Mouse (Mus musculus) myocyte (in vitro differentiated cells): ENCODE measurements around the gene Cacna1d.

Experiments
- MAX ChIP-seq: IDR thresholded peaks from one replicate; pipeline ENCODE4 v1.6.1; 2011; ENCODE audit warnings: low read depth, mild to moderate bottlenecking, control low read depth
- SRF ChIP-seq: IDR thresholded peaks from one replicate; pipeline ENCODE4 v1.6.1; 2011; ENCODE audit warnings: low read depth; ENCODE audit not compliant: control insufficient read depth, insufficient read length

GRCm38 (mm10) chr14:30430026-30430425 lies 61.2 kb downstream of the Cacna1d start:
- TF ChIP-seq MAX (no peak), SRF (no peak)
